Mouse (Mus musculus): ENCODE results near the gene Mocs2. TPM values are rescaled to one million over a fixed set of nuclear protein-coding genes. Genes with fewer than 3 reads are reported as not detected.
A peak's percentile ranks its signal among the peaks of the same experiment; 100 is the strongest.

The Mocs2 gene
- 135 TPM in 2 replicates for polyA plus RNA-seq (2014; fragmentation: Nextera tagmentation; extraction: Ambion mirVana)

DNA sequence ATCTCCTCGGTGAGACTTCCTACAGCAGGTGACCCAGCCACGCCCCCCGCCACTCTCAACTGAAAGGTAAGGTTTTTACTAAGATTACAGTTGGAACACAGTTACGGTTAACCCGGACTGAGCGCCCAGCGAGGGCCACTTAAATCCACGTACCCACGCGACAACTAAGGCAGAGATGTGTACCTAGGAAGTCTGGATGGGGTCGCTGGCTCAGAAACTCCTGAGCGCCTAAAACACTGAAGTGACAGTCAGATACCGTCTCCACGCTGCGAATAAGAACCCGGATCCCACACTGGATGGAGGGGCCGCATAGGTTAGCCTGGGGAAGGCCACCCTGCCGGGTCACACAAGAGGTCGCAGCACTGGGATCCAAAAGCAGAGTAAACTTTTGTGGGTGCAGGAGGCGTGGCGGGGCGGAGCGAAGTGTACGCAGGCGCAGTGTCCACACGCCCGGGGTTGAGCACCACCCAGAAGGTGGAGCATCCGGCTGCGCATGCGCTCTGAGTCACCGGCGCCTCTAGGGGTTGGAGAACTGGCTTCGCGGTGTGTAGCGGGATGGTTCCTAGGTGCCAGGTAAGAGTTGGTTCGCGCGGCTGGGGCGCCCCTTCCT is at the start of gene Mocs2:
Gene Mocs2 (plus strand): TSS at position 486 of the 610 bp plus-strand sequence.
- H3K36me3 ChIP-seq (ENCODE audit: control insufficient read depth, insufficient read depth, low read length): no peaks in the 10 kb centered on the region
- no peaks in the 10 kb centered on the region for H3K9me3 ChIP-seq (ENCODE audit: control insufficient read depth, low read length)
- peak within 1 kb of the TSS; percentile 43 for H3K9ac ChIP-seq (replicated peaks; ENCODE audit: low read depth, low read length)
- H3K27me3 ChIP-seq (ENCODE audit: control insufficient read depth, insufficient read depth, low read length): no peaks in the 10 kb centered on the region
- peak within 1 kb of the TSS; percentile 49 for H3K4me3 ChIP-seq (ENCODE audit: low read depth, low read length)
- peak; percentile 99 for ATAC-seq (ENCODE audit: low read depth)
- no peaks in the 10 kb centered on the region; the same call in 1 of the 2 replicates for H3K4me1 ChIP-seq (ENCODE audit: control insufficient read depth, insufficient read depth, low read length)
- peak within 1 kb of the TSS; percentile 90 for H3K4me2 ChIP-seq (ENCODE audit: low read depth, low read length)
- H3K27ac ChIP-seq (ENCODE audit: low read depth, low read length): no peak within 1 kb of the TSS
- WGBS: 1% methylated on average over 39 of the region's 39 CpGs

DNA sequence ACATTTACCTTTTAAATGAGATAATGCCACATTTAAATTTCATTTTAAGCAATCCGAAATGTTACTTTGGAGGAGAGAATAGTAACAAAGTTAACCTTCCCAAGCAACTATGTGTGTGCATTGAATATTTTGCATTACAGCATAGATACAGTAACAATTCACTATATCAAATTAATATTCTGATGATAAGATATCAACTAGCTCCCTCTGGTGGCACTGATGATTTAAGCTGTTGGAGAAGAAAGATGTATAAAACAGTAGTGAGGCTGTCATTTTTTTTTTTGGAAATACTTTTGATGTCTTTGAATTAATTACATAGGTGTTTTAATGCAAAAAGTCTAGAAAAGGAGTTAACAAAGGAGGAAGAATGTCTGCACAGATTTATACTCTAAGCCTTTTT is 26.5 kb upstream of the Mocs2 start:
- H3K27ac ChIP-seq (ENCODE audit: low read depth, low read length): no peak overlapping the region
- no peak overlapping the region for H3K4me2 ChIP-seq (ENCODE audit: low read depth, low read length)
- no peaks in the 10 kb centered on the region for H3K36me3 ChIP-seq (ENCODE audit: control insufficient read depth, insufficient read depth, low read length)
- WGBS: 80% methylated on average over 1 of the region's 1 CpGs
- H3K4me3 ChIP-seq (ENCODE audit: low read depth, low read length): no peak overlapping the region
- no peak for ATAC-seq (ENCODE audit: low read depth)
- no peaks in the 10 kb centered on the region for H3K27me3 ChIP-seq (ENCODE audit: control insufficient read depth, insufficient read depth, low read length)
- no peaks in the 10 kb centered on the region for H3K9me3 ChIP-seq (ENCODE audit: control insufficient read depth, low read length)
- no peaks in the 10 kb centered on the region for H3K4me1 ChIP-seq (ENCODE audit: control insufficient read depth, insufficient read depth, low read length)
- H3K9ac ChIP-seq (replicated peaks; ENCODE audit: low read depth, low read length): no peak overlapping the region

DNA sequence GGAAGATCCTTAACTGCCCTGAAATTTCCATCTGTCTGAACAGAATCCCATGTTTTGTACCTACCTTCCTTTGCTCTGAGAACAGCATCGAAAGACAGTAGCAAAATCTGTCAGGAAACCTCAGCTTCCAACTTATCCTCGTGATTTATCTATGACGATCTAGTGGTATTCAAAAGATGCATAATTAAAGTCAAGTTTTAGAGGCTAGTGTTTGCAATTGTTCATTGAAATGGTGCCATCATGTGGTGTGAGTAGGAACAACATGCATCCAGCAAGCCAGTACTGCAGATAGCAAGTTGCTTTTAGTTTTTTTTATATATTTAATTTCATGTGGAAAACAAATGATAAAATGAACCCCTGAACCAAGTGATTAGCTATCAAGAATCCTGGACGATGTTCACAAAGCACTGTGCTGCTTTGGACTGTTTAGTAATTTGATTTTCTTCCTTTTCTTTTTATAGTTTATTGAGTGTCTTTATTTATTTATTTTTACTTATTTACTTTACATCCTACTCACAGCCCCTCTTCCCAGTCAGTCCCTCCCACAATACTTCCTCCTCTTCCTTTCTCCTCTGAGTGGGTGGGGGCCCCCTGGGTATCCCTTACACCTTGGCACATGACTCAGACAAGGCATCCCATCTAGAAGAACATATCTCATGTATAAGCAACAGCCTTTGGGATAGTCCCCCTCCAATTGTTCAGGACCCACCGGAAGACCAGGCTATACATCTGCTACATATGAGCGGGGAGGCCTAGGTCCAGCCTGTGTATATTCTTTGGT is 24.6 kb upstream of the Mocs2 start:
- no peaks in the 10 kb centered on the region for H3K9me3 ChIP-seq (ENCODE audit: control insufficient read depth, low read length)
- no peaks in the 10 kb centered on the region for H3K4me1 ChIP-seq (ENCODE audit: control insufficient read depth, insufficient read depth, low read length)
- no peak overlapping the region for H3K27ac ChIP-seq (ENCODE audit: low read depth, low read length)
- no peak overlapping the region for H3K9ac ChIP-seq (replicated peaks; ENCODE audit: low read depth, low read length)
- ATAC-seq (ENCODE audit: low read depth): peak; percentile 69; the same call in 1 of the 2 replicates
- no peak overlapping the region for H3K4me2 ChIP-seq (ENCODE audit: low read depth, low read length)
- WGBS: 45% methylated on average over 6 of the region's 6 CpGs
- H3K27me3 ChIP-seq (ENCODE audit: control insufficient read depth, insufficient read depth, low read length): no peaks in the 10 kb centered on the region
- H3K4me3 ChIP-seq (ENCODE audit: low read depth, low read length): no peak overlapping the region
- H3K36me3 ChIP-seq (ENCODE audit: control insufficient read depth, insufficient read depth, low read length): no peaks in the 10 kb centered on the region

DNA sequence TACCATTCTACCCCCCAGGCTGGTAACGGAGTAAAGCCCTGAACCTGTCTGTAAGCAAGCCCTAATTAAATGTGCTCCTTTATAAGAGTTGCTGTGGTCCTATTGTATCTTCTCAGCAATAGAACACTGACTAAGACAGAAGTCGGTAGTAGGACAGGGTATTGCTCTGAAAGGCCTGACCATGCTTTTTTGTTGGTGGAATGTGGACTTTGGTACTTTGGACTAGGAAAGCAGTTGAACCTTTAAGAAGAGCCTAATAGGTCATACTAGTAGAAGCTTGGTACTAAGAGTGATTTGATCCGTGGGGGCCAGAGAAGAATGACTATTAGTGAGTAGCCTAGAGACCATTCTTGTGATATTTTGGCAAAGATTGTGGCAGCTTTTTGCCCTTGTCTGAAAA is 16.2 kb upstream of the Mocs2 start:
- Histone ChIP-seq H3K36me3 (ENCODE audit: control insufficient read depth, insufficient read depth, low read length) (no peaks in the 10 kb centered on the region), H3K27me3 (ENCODE audit: control insufficient read depth, insufficient read depth, low read length) (no peaks in the 10 kb centered on the region), H3K9ac (replicated peaks; ENCODE audit: low read depth, low read length) (no peak overlapping the region), H3K27ac (ENCODE audit: low read depth, low read length) (no peak overlapping the region), H3K4me2 (ENCODE audit: low read depth, low read length) (no peak overlapping the region), H3K4me1 (ENCODE audit: control insufficient read depth, insufficient read depth, low read length) (no peaks in the 10 kb centered on the region), H3K4me3 (ENCODE audit: low read depth, low read length) (no peak overlapping the region), H3K9me3 (ENCODE audit: control insufficient read depth, low read length) (no peaks in the 10 kb centered on the region)
- WGBS: 80% methylated on average over 3 of the region's 3 CpGs
- no peak for ATAC-seq (ENCODE audit: low read depth)

- Histone ChIP-seq H3K36me3 (ENCODE audit: control insufficient read depth, insufficient read depth, low read length) (no peaks in the 10 kb centered on the region), H3K27me3 (ENCODE audit: control insufficient read depth, insufficient read depth, low read length) (no peaks in the 10 kb centered on the region), H3K9me3 (ENCODE audit: control insufficient read depth, low read length) (no peaks in the 10 kb centered on the region), H3K9ac (replicated peaks; ENCODE audit: low read depth, low read length) (no peak overlapping the region), H3K4me1 (ENCODE audit: control insufficient read depth, insufficient read depth, low read length) (no peaks in the 10 kb centered on the region), H3K27ac (ENCODE audit: low read depth, low read length) (no peak overlapping the region), H3K4me2 (ENCODE audit: low read depth, low read length) (no peak overlapping the region), H3K4me3 (ENCODE audit: low read depth, low read length) (no peak overlapping the region)
- 85% methylated on average over 2 of the region's 2 CpGs for WGBS
- ATAC-seq (ENCODE audit: low read depth): no peak
These were observed 15.1 kb upstream of the Mocs2 start for GRCm38 (mm10) chr13:114802971-114803370.

DNA sequence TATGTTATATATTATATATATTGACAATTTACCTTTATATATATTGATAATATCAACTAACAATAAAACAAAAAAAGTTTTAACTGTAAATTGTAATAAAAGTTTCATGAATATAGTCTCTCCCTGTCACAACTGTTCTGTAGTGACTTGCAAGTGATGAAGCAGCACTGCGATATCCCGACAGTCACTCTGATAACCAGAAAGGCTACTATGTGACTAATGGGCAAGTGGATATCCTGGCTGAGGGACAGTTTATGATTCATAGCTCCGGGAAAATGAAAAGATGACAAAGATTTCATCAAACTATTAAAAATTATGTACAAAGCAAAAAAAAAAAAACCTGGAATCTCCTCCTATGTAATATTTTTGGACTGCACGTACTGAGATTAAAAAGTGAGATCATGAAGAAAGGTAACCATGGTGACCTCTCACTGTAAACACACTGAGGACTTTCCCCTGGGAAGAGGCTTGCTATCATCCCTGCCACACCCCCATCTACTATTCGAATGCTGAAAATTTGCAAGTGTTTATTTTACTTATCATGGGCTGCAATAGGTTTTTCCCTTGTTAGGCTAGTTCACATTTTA is 8.3 kb upstream of the Mocs2 start:
- Histone ChIP-seq H3K9me3 (ENCODE audit: control insufficient read depth, low read length) (no peaks in the 10 kb centered on the region), H3K4me3 (ENCODE audit: low read depth, low read length) (no peak overlapping the region), H3K9ac (replicated peaks; ENCODE audit: low read depth, low read length) (no peak overlapping the region), H3K27ac (ENCODE audit: low read depth, low read length) (no peak overlapping the region), H3K27me3 (ENCODE audit: control insufficient read depth, insufficient read depth, low read length) (no peaks in the 10 kb centered on the region), H3K4me1 (ENCODE audit: control insufficient read depth, insufficient read depth, low read length) (no peaks in the 10 kb centered on the region), H3K4me2 (ENCODE audit: low read depth, low read length) (no peak overlapping the region), H3K36me3 (ENCODE audit: control insufficient read depth, insufficient read depth, low read length) (no peaks in the 10 kb centered on the region)
- no peak for ATAC-seq (ENCODE audit: low read depth)
- WGBS: 88% methylated on average over 5 of the region's 5 CpGs

DNA sequence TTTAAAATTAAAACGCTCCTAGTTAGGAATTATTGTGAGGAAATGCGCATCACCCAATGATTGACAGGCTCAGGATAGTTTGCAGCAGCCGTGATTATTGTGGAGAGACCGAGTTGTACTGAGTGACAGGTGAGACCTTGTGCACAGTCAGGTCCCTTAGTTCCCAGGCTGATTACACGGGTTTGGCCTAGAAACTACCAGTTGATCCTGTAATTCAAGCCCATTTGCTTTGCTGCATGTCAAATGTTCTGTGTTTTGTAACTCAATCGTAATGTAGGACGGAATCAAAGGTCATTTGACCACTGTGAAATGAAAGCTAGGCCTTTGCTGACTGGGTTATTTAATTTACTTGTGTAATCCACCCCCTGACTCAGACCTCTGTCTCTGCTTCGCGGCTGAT is 477 bp downstream of the Mocs2 start:
- peak overlapping the region; percentile 43; the same call in 1 of the 2 replicates for H3K9ac ChIP-seq (replicated peaks; ENCODE audit: low read depth, low read length)
- H3K4me1 ChIP-seq (ENCODE audit: control insufficient read depth, insufficient read depth, low read length): no peaks in the 10 kb centered on the region; the same call in 1 of the 2 replicates
- no peaks in the 10 kb centered on the region for H3K36me3 ChIP-seq (ENCODE audit: control insufficient read depth, insufficient read depth, low read length)
- peak; percentile 81 for ATAC-seq (ENCODE audit: low read depth)
- peak overlapping the region; percentile 90 for H3K4me2 ChIP-seq (ENCODE audit: low read depth, low read length)
- H3K4me3 ChIP-seq (ENCODE audit: low read depth, low read length): peak overlapping the region; percentile 49
- H3K27ac ChIP-seq (ENCODE audit: low read depth, low read length): no peak overlapping the region
- H3K9me3 ChIP-seq (ENCODE audit: control insufficient read depth, low read length): no peaks in the 10 kb centered on the region
- 31% methylated on average over 9 of the region's 9 CpGs for WGBS
- H3K27me3 ChIP-seq (ENCODE audit: control insufficient read depth, insufficient read depth, low read length): no peaks in the 10 kb centered on the region

- Histone ChIP-seq H3K4me2 (ENCODE audit: low read depth, low read length) (no peak overlapping the region), H3K27ac (ENCODE audit: low read depth, low read length) (no peak overlapping the region), H3K4me3 (ENCODE audit: low read depth, low read length) (no peak overlapping the region), H3K4me1 (ENCODE audit: control insufficient read depth, insufficient read depth, low read length) (no peaks in the 10 kb centered on the region; the same call in 1 of the 2 replicates), H3K27me3 (ENCODE audit: control insufficient read depth, insufficient read depth, low read length) (no peaks in the 10 kb centered on the region), H3K9me3 (ENCODE audit: control insufficient read depth, low read length) (no peaks in the 10 kb centered on the region), H3K36me3 (ENCODE audit: control insufficient read depth, insufficient read depth, low read length) (peaks cover 8% of the 10 kb centered on the region; the same call in 1 of the 2 replicates), H3K9ac (replicated peaks; ENCODE audit: low read depth, low read length) (no peak overlapping the region)
- WGBS: 95% methylated on average over 2 of the region's 2 CpGs
- ATAC-seq (ENCODE audit: low read depth): no peak
These were observed 4.8 kb downstream of the Mocs2 start for GRCm38 (mm10) chr13:114822871-114823270.

DNA sequence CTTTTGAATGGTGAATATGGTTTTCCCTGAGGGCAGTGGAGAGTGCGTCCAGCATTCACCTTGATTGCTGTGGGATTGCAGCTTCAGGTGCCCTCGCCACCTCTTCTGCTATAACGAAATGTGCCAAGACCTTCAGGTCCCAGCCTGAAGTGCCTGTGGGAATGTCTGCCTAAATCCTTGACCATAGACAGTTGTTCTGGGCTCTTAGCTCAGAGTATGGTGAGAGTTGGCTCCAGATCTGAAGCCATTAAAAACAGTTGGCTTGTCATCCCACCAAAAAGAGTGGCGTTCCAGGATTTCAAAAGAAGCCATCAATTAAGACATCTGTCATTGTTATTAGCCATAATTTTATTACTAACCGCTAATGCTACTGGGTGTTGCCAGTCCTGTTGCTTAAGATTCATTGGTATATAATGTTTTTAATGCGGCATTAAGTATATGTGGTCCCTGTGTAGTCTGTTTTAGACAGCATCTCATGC is 7.4 kb downstream of the Mocs2 start:
- Histone ChIP-seq H3K9me3 (ENCODE audit: control insufficient read depth, low read length) (no peaks in the 10 kb centered on the region), H3K27me3 (ENCODE audit: control insufficient read depth, insufficient read depth, low read length) (no peaks in the 10 kb centered on the region), H3K27ac (ENCODE audit: low read depth, low read length) (no peak overlapping the region), H3K9ac (replicated peaks; ENCODE audit: low read depth, low read length) (no peak overlapping the region), H3K4me1 (ENCODE audit: control insufficient read depth, insufficient read depth, low read length) (no peaks in the 10 kb centered on the region), H3K36me3 (ENCODE audit: control insufficient read depth, insufficient read depth, low read length) (peaks cover 11% of the 10 kb centered on the region; the same call in 1 of the 2 replicates), H3K4me3 (ENCODE audit: low read depth, low read length) (no peak overlapping the region), H3K4me2 (ENCODE audit: low read depth, low read length) (no peak overlapping the region)
- no peak for ATAC-seq (ENCODE audit: low read depth)
- WGBS: 89% methylated on average over 6 of the region's 6 CpGs
